8 mouse cellular contexts compared by ENCODE assay signal in the genomic region with DNA sequence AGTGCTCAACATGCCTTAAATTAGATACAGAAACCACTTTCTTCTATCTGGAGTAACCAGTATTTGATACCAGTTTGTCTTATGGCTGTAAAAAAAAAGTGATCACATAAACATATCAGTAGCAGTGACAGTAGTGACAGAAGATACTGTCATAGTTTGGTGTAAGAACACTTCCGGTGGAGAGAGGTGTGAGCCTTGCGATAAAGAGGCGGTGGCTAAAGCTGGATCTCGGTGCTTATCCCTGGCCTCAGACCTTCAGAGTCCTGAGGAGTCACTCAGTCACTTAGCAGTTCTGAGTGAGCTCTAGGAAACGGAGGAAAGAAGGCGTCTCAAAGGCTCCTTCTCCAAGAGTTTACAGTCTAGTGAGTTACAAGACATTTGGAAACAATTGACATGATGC.
DNase-seq lines count a peak whose midpoint lies in the region; ATAC-seq and TF ChIP-seq lines count a peak whose summit lies in the region.
"Not testable (repeated sequence)": the region's sequence is repeated elsewhere in the genome, so short reads cannot be mapped to it uniquely, and the experiment has no call there.

No protein-coding gene starts in this region.

- not testable (repeated sequence) for H3K36me3 ChIP-seq in liver, embryonic 11.5 days (ENCODE audit: control insufficient read depth, insufficient read depth, low read length); liver, embryonic 12.5 days; liver, embryonic 13.5 days; liver, embryonic 14.5 days (replicated peaks; ENCODE audit: control insufficient read depth, insufficient read depth, low read depth); liver, embryonic 15.5 days (replicated peaks); liver, embryonic 16.5 days (ENCODE audit: control insufficient read depth, insufficient read depth)

- not testable (repeated sequence) for H3K4me3 ChIP-seq in liver, embryonic 11.5 days (ENCODE audit: low read depth, low read length); liver, embryonic 12.5 days; liver, embryonic 13.5 days (replicated peaks); liver, embryonic 14.5 days (ENCODE audit: insufficient read depth in 1 of 2, low read depth in 2 of 2, low read length in 2 of 2); liver, embryonic 15.5 days (replicated peaks); liver, embryonic 16.5 days (ENCODE audit: low read depth, low read length)

- not testable (repeated sequence) for H3K9me3 ChIP-seq in liver, embryonic 11.5 days (ENCODE audit: control insufficient read depth, low read length); liver, embryonic 12.5 days (replicated peaks); liver, embryonic 13.5 days (replicated peaks); liver, embryonic 14.5 days (ENCODE audit: control insufficient read depth, low read length); liver, embryonic 15.5 days (replicated peaks); liver, embryonic 16.5 days (replicated peaks; ENCODE audit: control insufficient read depth, low read length)

- not testable (repeated sequence) for DNase-seq in liver, embryonic 11.5 days (ENCODE audit: low spot score); liver, embryonic 13.5 days; liver, embryonic 14.5 days (ENCODE audit: low read depth in 3 of 3, low spot score in 3 of 3)

- peak; percentile 57 for ATAC-seq in liver, embryonic 11.5 days (replicated peaks; ENCODE audit: low FRiP score)
- peak; percentile 46; the same call in 1 of the 2 replicates for ATAC-seq in liver, embryonic 12.5 days
- peak; percentile 61 for ATAC-seq in liver, embryonic 13.5 days (ENCODE audit: low read depth)
- ATAC-seq in liver, embryonic 14.5 days (ENCODE audit: insufficient read depth), result peak; percentile 47
- ATAC-seq in liver, embryonic 15.5 days (ENCODE audit: insufficient read depth), result 0 out of 2 replicates have a peak, but pooled peaks have one; percentile 42
- ATAC-seq in liver, embryonic 16.5 days (ENCODE audit: low read depth), result 0 out of 2 replicates have a peak, but pooled peaks have one; percentile 37
- 0 out of 2 replicates have a peak, but pooled peaks have one; percentile 50 for ATAC-seq in megakaryocyte progenitor cell, adult 5-6 weeks (replicated peaks; ENCODE audit: poor library complexity)
- ATAC-seq in megakaryocyte-erythroid progenitor cell, adult 5-6 weeks (replicated peaks; ENCODE audit: low FRiP score, low TSS enrichment, poor library complexity, severe bottlenecking), result peak; percentile 89

- H3K4me1 ChIP-seq in liver, embryonic 11.5 days (replicated peaks; ENCODE audit: control insufficient read depth, insufficient read depth, low read length); liver, embryonic 12.5 days; liver, embryonic 13.5 days (replicated peaks); liver, embryonic 14.5 days (replicated peaks; ENCODE audit: control insufficient read depth in 2 of 2, insufficient read depth in 2 of 2, low read length in 1 of 2); liver, embryonic 15.5 days (replicated peaks); liver, embryonic 16.5 days (ENCODE audit: control insufficient read depth, low read depth, low read length): not testable (repeated sequence)

- H3K9ac ChIP-seq in liver, embryonic 11.5 days (ENCODE audit: low read depth, low read length); liver, embryonic 12.5 days; liver, embryonic 13.5 days; liver, embryonic 14.5 days (replicated peaks); liver, embryonic 15.5 days; liver, embryonic 16.5 days (ENCODE audit: low read depth, low read length): not testable (repeated sequence)

- H3K27me3 ChIP-seq in liver, embryonic 11.5 days (replicated peaks; ENCODE audit: control insufficient read depth, insufficient read depth, low read length); liver, embryonic 12.5 days (replicated peaks); liver, embryonic 13.5 days; liver, embryonic 14.5 days (ENCODE audit: control insufficient read depth, insufficient read depth, low read length); liver, embryonic 15.5 days; liver, embryonic 16.5 days (ENCODE audit: control insufficient read depth, insufficient read depth, low read depth, low read length): not testable (repeated sequence)

- not testable (repeated sequence) for TF ChIP-seq EP300 in liver, embryonic 14.5 days (IDR thresholded peaks at IDR 0.05; ENCODE audit: low read depth)

- H3K27ac ChIP-seq in liver, embryonic 11.5 days (ENCODE audit: low read depth, low read length); liver, embryonic 12.5 days; liver, embryonic 13.5 days; liver, embryonic 14.5 days; liver, embryonic 15.5 days (replicated peaks); liver, embryonic 16.5 days (ENCODE audit: low read length): not testable (repeated sequence)

- TF ChIP-seq CTCF in liver, embryonic 14.5 days (IDR thresholded peaks at IDR 0.05; ENCODE audit: low read depth), result not testable (repeated sequence)

- not testable (repeated sequence) for H3K4me2 ChIP-seq in liver, embryonic 11.5 days; liver, embryonic 12.5 days; liver, embryonic 13.5 days; liver, embryonic 14.5 days (ENCODE audit: low read depth); liver, embryonic 15.5 days; liver, embryonic 16.5 days (ENCODE audit: low read depth, low read length)

- WGBS in liver, embryonic 11.5 days, result 72% methylated on average over 6 of the region's 6 CpGs
- WGBS in liver, embryonic 12.5 days (ENCODE audit: insufficient replicate concordance), result 48% methylated on average over 6 of the region's 6 CpGs
- 50% methylated on average over 6 of the region's 6 CpGs for WGBS in liver, embryonic 13.5 days (ENCODE audit: insufficient replicate concordance)
- 47% methylated on average over 6 of the region's 6 CpGs for WGBS in liver, embryonic 14.5 days (ENCODE audit: insufficient replicate concordance)
- WGBS in liver, embryonic 15.5 days (ENCODE audit: insufficient replicate concordance), result 58% methylated on average over 6 of the region's 6 CpGs
- WGBS in liver, embryonic 16.5 days (ENCODE audit: insufficient replicate concordance), result 67% methylated on average over 6 of the region's 6 CpGs

Comparison
In these comparisons a context has a peak if more than half of its experiments do, and no peak if none do; other contexts are left out.
1. ATAC-seq: peak in every context shown above with its lines; median percentile 89 in megakaryocyte-erythroid progenitor cell, adult 5-6 weeks; 61 in liver, embryonic 13.5 days; 57 in liver, embryonic 11.5 days; 50 in megakaryocyte progenitor cell, adult 5-6 weeks; 47 in liver, embryonic 14.5 days; 46 in liver, embryonic 12.5 days; 42 in liver, embryonic 15.5 days; 37 in liver, embryonic 16.5 days.